Mouse (Mus musculus) bone marrow, adult 2 months (tissue): Measurements from ENCODE around the gene Ppp4r2. TPM values are rescaled to one million over a fixed set of nuclear protein-coding genes. Genes with fewer than 3 reads are reported as not detected.
A peak's percentile ranks its signal among the peaks of the same experiment; 100 is the strongest.
"Not testable (repeated sequence)": the region's sequence is repeated elsewhere in the genome, so short reads cannot be mapped to it uniquely, and the experiment has no call there.

ENCODE experiments used
- H3K27ac ChIP-seq: fragments of 200-500 bp; 2 replicates; pipeline ENCODE4 v1.5.1; 2012; ENCODE audit warnings: low read depth, mild to moderate bottlenecking, control low read depth, inconsistent platforms, low read length; ENCODE audit not compliant: control insufficient read depth, poor library complexity, insufficient read depth
- H3K4me1 ChIP-seq: fragments of 200-500 bp; 2 replicates; pipeline ENCODE4 v1.6.1; 2011; ENCODE audit warnings: low read length; ENCODE audit not compliant: control insufficient read depth, insufficient read depth
- H3K4me3 ChIP-seq: fragments of 200-500 bp; replicated peaks from 2 replicates; pipeline ENCODE3; 2011; ENCODE audit warnings: mild to moderate bottlenecking, low read depth, low read length, control low read depth; ENCODE audit not compliant: control insufficient read depth
- CTCF ChIP-seq: fragments of 200-500 bp; IDR thresholded peaks from 2 replicates; pipeline ENCODE4 v1.5.1; 2011; ENCODE audit warnings: low read length, control low read depth; ENCODE audit not compliant: control insufficient read depth, insufficient read depth
- POLR2A ChIP-seq: fragments of 200-500 bp; IDR thresholded peaks from 2 replicates; pipeline ENCODE4 v1.6.1; 2011; ENCODE audit warnings: low read depth, mild to moderate bottlenecking, control low read depth, low read length, borderline replicate concordance; ENCODE audit not compliant: control insufficient read depth
- WGBS: fragments of 180-500 bp; shearing (Covaris S2); methylation state at CpG from one replicate; pipeline ENCODE4 v1.1.7; 2018; 5-methylcytosine and 5-hydroxymethylcytosine counted together
- polyA plus RNA-seq: library from polyadenylated mRNA; stranded (reverse); fragments of >200 nt; gene quantifications from 2 replicates; pipeline ENCODE4 v1.2.4, GENCODE M21; 2011; ENCODE audit warnings: low replicate concordance; ENCODE audit not compliant: missing spikeins, insufficient read depth, insufficient read length

Gene Ppp4r2
- polyA plus RNA-seq, 1 experiment, result 25.5 TPM

DNA sequence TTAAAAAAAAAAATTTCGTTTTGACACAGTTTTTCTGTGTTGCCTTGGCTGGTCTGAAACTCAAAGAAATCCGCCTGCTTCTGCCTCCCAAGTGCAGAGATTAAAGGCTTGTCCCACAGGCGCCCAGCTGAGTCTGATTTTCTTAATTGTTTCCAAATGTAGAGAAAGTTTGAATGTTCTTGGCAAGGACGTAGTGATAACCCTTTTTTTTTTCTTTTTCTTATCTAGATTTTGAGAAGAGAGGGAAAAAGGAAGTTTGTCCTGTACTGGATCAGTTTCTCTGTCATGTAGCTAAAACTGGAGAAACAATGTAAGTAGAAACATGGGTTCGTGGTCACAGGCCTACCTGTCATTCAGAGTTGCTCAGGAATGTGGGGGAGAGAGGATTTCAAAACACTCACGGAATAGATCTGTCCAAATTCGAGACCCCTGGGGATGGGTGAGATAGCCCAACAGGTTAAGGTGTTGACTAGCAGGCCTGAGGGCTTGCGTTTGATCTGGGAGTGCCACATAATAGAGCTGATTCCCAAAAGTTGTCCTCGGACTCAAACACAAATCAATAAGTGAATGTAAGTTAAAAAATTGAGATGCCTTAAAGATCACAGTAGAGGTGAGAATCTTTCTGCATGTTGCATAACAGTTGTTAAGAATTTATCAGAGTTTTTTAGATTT is 1.2 kb downstream of the Ppp4r2 start:
- Histone ChIP-seq H3K4me1 (no peaks in the 10 kb centered on the region; the same call in 1 of the 2 replicates), H3K4me3 (peak overlapping the region; percentile 68), H3K27ac (no peak overlapping the region)
- WGBS, result 41% methylated on average over 9 of the region's 9 CpGs
- TF ChIP-seq POLR2A (no peak), CTCF (no peak)

DNA sequence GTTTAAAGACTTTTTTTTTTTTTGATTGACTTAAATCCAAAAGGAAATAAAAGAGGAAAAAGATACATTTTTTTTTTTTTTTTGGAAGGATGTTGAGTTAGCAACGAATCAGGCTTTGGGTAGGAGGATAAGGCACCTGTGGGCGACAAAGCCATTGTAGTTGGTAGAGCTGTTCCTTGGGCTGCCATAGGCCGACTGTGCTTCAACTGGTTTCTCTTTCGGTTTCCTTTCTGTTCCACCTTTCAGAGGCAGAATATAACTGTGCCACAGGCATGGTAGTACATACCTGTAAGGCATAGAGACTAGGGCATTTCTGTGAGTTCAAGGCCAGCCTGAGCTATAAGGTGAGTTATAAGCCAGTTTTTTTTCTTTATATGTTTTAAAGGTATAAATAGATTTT is 11.6 kb downstream of the Ppp4r2 start:
- Histone ChIP-seq H3K27ac (no peak overlapping the region), H3K4me1 (no peaks in the 10 kb centered on the region), H3K4me3 (no peak overlapping the region)
- no peak for TF ChIP-seq POLR2A
- TF ChIP-seq CTCF, result no peak
- 73% methylated on average over 4 of the region's 4 CpGs for WGBS

DNA sequence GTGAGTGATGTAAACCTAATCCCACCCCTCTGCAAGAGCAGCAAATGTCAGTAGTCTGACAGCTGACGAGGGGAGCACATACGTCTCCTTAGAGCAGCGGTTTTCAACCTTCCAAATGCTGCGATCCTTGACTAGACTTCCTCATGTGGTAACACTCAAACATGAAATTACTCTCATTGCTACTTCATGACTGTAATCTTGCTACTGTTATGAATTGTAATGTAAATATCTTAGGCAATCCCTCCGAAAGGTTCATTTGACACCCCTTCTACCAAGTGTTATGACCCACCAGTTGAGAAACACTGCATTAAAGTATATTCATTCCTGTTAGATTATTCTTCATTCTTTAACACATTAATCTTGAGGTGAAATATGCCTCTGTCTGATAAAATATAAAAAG is 13.8 kb downstream of the Ppp4r2 start:
- WGBS, result 69% methylated on average over 5 of the region's 5 CpGs
- no peaks in the 10 kb centered on the region; the same call in 1 of the 2 replicates for H3K4me1 ChIP-seq

DNA sequence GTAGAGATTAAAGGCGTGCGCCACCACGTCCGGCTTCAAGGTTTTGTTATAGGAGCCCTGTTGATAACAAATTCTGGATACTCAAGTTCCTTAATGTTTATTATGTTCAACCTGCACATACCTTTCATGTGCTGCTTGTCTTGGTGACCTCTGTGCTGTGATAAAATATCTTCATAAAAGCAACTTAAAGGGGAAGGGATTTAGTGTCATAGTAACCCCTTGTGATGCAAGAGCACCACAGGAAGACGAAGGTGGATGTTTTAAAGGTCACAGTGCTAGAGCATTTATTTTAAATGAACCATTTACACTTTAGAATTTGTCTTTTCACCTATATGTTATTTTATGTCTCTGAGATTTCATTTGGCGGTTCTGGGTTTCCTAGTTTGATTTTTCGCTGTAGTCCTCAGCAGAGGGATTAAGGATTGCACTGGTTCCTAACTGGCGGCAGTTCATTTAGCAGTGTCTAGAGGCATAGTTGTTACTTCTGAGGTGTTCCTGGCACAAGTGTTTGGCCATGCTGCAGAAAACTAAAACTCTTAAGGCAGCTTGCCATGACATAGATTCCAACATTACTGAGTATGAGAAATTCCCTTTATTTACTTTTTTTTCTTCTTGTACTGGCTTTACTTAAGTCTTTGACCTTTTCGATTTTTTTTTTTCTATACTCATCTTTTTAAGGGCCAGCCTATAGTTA is 15.4 kb downstream of the Ppp4r2 start:
- Histone ChIP-seq H3K4me3 (no peak overlapping the region), H3K4me1 (no peaks in the 10 kb centered on the region; the same call in 1 of the 2 replicates), H3K27ac (no peak overlapping the region)
- 80% methylated on average over 9 of the region's 9 CpGs for WGBS
- TF ChIP-seq POLR2A, result no peak
- no peak for TF ChIP-seq CTCF

More for the DNA sequence above, 13.8 kb downstream of the Ppp4r2 start:
- H3K27ac ChIP-seq, result no peak overlapping the region
- no peak overlapping the region for H3K4me3 ChIP-seq
- TF ChIP-seq POLR2A, result no peak
- TF ChIP-seq CTCF, result no peak

DNA sequence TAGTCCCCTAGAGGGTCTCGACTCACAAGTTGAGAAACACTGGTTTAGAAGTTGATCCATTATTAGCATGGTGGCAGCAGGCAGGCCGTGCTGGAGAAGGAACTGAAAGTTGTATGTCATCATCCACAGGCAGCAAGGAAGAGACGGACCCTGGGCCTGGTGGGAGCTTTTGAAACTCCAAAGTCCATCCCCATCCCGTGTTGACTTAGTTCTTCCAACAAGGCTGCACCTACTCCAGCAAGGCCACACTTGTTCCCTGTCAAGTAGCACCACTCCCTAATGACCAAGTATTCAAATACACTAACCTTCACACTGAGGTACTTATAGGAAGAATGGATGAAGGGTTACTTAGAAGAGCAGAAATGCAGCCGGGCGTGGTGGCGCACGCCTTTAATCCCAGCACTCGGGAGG is 17.3 kb downstream of the Ppp4r2 start:
- TF ChIP-seq POLR2A (no peak), CTCF (no peak)
- H3K27ac ChIP-seq, result no peak overlapping the region
- no peaks in the 10 kb centered on the region; the same call in 1 of the 2 replicates for H3K4me1 ChIP-seq
- H3K4me3 ChIP-seq, result no peak overlapping the region
- WGBS, result 59% methylated on average over 9 of the region's 9 CpGs

DNA sequence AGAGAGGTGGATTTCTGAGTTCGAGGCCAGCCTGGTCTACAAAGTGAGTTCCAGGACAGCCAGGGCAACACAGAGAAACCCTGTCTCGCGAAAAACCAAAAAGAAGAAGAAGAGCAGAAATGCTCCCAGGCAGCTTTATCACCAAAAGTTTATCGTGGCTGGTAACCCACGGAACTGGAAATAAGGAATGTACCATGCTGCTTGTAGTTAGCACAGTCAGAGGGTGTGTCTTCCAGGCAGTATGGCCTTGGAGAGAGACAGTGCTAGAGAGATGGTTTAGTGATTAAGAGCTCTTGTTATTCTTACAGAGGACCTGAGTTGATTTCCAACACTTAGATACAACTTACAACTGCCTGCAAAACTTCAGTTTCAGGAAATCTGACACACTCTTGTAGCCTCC is 17.7 kb downstream of the Ppp4r2 start:
- 53% methylated on average over 5 of the region's 5 CpGs for WGBS
- no peak for TF ChIP-seq POLR2A
- TF ChIP-seq CTCF, result no peak
- no peak overlapping the region for H3K27ac ChIP-seq
- H3K4me3 ChIP-seq, result no peak overlapping the region
- no peaks in the 10 kb centered on the region; the same call in 1 of the 2 replicates for H3K4me1 ChIP-seq

DNA sequence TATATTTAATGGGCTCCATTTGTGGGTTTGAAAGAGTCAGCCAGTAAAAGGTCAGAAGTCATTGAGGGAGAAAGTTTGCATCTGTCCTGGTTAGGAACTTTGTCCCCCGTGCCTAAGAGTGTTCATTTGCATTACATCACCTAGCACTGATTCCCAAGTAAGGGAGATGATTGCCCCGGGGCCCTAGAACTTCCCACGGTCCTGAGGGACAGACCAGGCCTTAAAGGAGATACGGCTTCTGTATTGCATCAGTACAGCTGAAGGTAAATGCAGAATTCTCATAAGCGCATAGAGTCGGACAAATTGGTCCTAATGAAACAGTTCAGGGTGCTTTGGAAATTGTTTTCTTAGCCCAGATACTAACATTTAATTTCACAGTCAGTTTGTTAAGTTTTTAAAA is 31.9 kb downstream of the Ppp4r2 start:
- Histone ChIP-seq H3K4me1 (no peaks in the 10 kb centered on the region), H3K27ac (no peak overlapping the region), H3K4me3 (no peak overlapping the region)
- WGBS, result 87% methylated on average over 6 of the region's 6 CpGs
- TF ChIP-seq CTCF, result no peak
- no peak for TF ChIP-seq POLR2A

DNA sequence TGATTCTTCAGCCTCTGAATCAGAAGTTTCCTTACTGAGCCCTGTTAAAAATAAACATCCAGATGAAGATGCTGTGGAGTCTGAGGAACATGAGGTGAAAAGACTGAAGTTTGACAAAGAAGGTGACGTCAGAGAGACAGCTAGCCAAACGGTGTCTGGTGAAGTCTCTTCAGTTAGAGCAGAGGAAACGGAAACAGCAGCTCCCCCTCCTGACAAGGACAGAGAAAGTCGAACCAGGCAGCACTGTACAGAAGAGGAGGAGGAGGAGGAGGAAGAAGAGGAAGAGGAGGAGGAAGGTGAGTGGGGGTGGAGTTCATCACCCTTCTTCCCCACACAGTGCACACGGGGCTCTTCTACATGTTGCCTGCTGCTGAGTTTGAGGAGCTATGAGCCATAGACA is 32.4 kb downstream of the Ppp4r2 start:
- H3K4me1 ChIP-seq, H3K27ac ChIP-seq, H3K4me3 ChIP-seq: not testable (repeated sequence)
- 55% methylated on average over 5 of the region's 5 CpGs for WGBS

DNA sequence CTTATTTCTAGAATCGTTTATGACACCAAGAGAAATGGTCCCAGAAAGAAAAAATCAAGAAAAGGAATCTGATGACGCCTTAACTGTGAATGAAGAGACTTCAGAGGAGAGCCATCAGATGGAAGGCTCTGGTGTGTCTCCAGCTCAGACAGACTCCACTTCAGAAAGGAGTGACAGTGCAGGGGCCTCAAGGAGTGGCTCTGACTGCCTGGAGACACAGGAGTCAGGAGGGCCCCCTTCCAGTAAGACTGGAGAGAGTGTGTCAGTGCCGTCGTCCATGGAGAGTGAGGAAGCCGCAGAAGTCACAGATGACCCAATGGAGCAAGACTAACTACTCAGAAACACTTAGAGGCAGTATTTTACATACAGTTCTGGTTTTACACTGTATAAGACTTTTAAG is 32.8 kb downstream of the Ppp4r2 start:
- not testable (repeated sequence) for H3K4me1 ChIP-seq, H3K27ac ChIP-seq, H3K4me3 ChIP-seq
- 89% methylated on average over 5 of the region's 5 CpGs for WGBS
